Mouse (Mus musculus): ENCODE data around the gene Mfap2.

The Mfap2 gene

DNA sequence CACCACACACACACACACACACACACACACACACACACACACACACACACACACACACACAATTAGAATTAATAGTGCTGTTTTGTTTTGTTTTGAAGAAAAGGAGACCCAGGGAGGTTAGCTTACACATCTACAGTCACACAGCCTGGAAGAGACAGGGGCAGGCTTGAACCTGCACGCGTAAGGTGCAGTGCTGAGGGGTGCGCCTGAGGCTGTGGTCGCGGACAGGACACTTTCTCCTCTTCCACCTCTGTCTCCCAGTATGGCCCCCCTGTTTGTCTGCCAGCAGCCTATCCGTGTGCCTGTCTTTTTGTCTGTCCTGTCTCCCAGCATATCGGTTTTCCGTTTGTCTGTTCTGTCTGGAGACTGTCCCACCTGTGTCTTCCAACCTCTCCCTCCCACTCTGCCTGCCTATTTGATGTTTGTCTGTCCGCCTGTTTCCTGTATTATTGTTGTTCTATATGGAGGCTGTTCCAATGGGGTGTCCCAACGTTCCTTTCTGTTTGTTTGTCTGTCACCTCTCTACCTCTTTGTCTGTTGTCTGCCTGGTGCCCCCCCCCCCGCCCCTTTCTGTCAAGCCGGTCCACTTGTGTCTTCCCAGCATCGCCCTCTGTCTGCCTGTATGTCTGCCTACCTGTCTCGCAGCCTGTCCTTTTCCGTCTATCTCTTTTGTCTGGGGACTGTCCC lies 24.1 kb upstream of the Mfap2 start:
- in situ Hi-C loops (cut with MboI; ENCODE audit: low pct_unique_long_range_greater_than_20kb in 1 of 2, low sequenced_read_pairs in 2 of 2, unreplicated experiment in 1 of 2) = no loop called here

DNA sequence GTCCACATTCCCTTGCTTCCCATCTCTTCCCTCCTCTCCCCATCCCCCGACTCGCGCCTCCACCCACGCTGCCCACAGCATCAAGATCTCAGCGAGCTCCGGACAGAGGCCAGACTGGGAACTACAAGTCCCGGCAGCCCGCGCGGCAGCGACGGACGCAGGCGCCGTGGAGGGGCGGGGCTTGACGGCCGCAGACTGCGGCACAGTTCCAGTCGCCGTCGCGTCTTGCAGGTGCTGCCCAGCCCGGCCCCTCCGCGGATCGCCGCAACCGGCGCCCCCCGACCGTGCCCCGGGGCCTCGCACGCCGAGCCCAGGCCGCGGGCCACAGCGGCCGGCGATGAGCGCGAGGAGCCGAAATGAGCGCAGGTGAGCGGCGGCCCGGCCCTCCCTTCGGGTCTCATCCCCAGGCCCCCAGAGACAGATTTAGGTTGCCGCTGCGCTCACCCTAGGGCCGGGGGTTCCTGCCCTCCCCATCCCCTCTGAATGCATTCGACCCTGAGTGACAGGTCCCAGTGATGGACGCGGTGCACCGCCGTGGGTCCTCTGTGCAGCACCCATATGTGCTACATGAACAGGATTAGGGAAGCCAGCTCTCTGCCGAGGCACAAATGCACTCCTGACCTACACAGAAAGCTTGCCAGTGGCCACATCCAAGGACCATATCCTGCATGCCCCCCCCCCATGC lies 23.4 kb upstream of the Mfap2 start, which contains the start of gene Atp13a2:
Gene Atp13a2, plus strand, starts transcription at position 163 of the 685 bp plus-strand sequence.
- in situ Hi-C loops (cut with MboI; ENCODE audit: low pct_unique_long_range_greater_than_20kb in 1 of 2, low sequenced_read_pairs in 2 of 2, unreplicated experiment in 1 of 2) = no loop called here

DNA sequence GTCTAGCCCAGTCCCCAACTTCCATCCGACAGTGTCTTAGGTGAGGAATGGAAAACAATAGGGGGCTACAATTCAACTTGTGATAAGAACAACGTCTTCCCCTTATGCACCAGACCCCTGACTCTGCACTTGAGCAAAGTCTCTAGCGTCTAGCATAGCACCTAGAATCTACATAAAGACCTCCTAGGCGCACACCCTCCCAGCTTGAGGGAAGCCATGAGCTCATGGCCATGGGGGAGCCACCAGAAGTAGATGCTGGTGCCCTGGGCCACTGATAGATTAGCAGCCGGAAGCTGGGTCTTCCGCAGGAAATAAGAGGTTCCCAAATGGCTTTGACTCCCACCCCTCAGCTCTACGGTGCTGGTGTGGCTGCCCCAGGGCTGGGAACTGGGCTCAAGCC lies 22.7 kb upstream of the Mfap2 start:
- in situ Hi-C loops (cut with MboI; ENCODE audit: low pct_unique_long_range_greater_than_20kb in 1 of 2, low sequenced_read_pairs in 2 of 2, unreplicated experiment in 1 of 2) = no loop called here

DNA sequence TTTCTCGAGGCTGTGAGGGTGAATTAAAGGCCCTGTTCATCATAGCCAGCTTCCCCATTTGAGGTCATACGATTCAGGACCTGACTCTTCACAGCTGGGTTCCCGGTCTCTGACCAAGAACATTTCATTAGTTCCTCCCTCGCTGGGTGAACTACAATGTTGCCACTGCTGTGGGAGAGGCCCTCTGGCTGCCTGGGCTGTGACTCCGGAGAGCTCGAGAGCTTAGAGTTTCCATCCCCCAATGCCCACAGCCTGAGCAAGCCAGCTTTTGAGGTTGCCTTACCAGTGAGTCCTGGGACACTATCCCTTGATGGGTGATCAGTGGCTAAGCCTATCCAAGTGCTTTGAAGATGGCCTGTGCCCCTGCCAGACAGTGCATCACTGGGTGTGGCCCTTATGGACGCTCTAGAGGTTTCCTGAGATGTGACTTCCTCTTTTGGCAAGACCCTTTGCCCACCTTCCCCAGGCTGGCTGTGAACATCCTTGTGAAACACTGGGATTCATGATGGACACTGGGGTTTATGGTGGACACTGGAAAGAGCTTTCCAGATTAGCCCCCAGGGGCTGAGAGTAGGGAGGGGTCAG lies 21.4 kb upstream of the Mfap2 start:
- in situ Hi-C loops (cut with MboI; ENCODE audit: low pct_unique_long_range_greater_than_20kb in 1 of 2, low sequenced_read_pairs in 2 of 2, unreplicated experiment in 1 of 2) = no loop called here

DNA sequence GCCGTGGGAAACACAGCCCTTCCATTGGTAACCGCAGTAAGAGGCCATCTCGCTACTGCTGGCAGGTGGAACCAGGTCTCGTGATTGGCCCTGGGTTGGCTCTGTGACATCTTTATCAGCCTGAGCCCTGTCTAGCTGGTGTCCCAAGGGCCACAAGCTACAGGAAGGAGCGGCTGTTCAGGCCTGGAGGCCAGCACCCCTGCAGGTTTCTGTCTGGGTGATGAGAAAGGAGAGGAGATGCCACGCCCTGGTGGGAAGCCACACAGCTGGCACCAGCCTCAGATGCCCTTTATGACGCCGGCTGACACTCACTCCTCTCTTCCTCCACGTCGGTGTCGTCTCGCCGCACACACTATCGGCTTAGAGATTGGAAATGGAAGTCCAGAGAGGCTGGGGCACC lies 20.8 kb upstream of the Mfap2 start:
- in situ Hi-C loops (cut with MboI; ENCODE audit: low pct_unique_long_range_greater_than_20kb in 1 of 2, low sequenced_read_pairs in 2 of 2, unreplicated experiment in 1 of 2) = no loop called here

DNA sequence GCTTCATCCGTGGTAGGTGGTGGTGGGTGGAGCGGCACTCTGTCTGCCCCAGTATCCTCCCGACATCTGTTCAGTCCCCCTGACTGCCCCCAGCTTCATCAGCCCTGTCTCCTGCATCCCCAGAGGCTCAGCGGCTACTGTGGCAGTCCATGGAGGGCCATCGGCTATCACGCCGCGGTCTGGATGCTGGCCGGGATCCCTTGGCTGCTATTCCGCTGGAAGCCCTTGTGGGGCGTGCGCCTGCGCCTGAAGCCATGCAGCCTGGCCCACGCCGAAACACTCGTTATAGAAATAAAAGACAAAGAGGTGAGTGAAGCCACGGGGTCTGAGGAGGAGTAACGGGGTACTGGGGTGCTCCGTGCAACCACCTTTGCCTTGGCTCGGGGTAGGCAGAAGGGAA lies 18.0 kb upstream of the Mfap2 start:
- in situ Hi-C loops (cut with MboI; ENCODE audit: low pct_unique_long_range_greater_than_20kb in 1 of 2, low sequenced_read_pairs in 2 of 2, unreplicated experiment in 1 of 2) = no loop called here

DNA sequence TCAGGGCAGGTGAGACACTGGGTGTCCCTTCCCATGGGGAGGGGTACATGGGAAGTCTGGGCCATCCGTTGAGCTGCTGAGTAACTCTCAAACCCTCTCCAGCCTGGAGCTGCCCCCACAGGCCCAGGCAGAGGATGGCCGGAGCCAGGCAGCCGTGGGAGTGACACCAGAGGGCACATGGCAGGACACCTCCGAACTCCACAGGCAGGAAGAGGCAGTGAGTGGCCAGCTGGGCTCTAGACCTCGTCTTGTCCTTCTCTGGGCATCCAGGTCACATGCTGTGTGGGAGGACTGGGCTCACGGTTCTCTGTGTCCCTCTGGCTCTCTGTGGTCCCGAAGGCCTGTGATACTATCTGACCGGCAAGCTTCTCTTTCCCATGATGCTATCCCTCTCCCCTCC lies 16.4 kb upstream of the Mfap2 start:
- in situ Hi-C loops (cut with MboI; ENCODE audit: low pct_unique_long_range_greater_than_20kb in 1 of 2, low sequenced_read_pairs in 2 of 2, unreplicated experiment in 1 of 2) = no loop called here

DNA sequence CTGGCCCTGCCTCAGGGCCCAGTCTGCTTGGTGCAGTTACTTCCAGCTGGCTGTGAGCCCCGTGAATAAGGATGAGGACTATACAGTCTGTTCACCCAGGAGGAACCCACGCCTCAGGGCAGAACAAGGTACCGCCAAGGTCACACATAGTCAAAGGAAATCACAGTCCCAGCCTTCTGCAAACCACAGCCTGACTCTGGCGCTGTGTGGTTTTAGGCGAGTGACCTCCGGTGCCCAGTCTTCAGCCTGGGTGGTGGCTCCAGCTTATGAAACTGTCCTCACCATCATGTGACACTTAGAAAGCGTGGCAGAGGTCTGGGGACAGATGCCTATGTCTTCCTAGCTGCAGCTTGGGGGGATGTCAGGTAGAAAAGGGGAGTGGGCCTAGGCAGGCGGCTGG lies 14.4 kb upstream of the Mfap2 start:
- in situ Hi-C loops (cut with MboI; ENCODE audit: low pct_unique_long_range_greater_than_20kb in 1 of 2, low sequenced_read_pairs in 2 of 2, unreplicated experiment in 1 of 2) = no loop called here

DNA sequence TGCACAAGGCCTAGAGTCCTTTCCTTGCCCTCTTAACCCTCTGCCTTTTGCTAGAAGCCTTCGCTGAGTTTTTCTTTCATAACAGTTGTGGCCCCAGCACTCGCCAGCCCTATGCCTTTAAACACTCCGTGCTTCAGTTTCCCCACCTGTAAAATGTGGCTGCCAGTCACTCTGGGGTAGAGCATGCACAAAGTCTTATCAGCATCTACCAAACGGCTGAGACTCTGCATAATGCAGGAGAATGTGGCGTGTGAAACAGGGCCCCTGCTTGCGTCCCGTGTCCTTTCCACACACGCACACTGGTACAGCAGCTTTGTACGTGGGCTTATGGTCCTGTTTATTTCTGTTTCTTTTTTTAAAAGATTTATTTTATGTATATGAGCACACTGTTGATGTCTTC lies 13.4 kb upstream of the Mfap2 start:
- in situ Hi-C loops (cut with MboI; ENCODE audit: low pct_unique_long_range_greater_than_20kb in 1 of 2, low sequenced_read_pairs in 2 of 2, unreplicated experiment in 1 of 2) = no loop called here

DNA sequence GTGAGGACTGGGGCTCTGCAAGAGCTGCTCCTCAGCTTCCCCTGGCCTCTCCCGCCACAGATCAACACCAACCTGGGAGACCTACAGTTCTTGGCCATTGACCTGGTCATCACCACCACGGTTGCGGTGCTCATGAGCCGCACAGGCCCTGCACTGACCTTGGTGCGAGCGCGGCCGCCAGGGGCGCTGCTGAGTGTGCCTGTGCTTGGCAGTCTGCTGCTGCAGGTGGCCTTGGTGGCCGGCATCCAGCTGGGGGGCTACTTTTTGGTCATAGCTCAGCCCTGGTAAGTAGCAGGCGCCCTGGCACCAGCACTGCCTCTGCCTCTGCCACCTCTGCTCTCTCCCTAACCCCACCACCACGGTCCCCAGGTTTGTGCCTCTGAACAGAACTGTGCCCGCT lies 4.2 kb upstream of the Mfap2 start:
- in situ Hi-C loops (cut with MboI; ENCODE audit: low pct_unique_long_range_greater_than_20kb in 1 of 2, low sequenced_read_pairs in 2 of 2, unreplicated experiment in 1 of 2) = no loop called here

DNA sequence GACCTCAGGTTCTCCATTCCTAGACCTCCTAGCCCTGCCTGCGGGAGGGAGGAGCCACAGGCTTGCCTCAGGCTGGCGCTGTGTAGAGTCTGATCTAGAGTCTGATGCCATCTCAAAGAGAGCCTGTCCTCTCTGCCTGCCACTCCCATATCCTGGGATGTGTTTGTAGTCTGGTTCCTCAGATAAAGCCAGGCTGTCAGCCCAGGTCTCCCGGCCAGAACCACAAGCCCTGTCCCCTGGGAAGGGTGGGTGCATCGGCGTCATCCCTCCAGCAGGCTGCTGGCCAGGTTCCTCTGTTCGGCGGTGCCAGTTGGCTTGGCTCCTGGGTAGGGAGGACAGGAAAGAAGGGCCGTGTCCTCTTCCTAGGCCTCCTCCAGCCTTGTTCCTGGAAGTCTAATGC lies 2.2 kb upstream of the Mfap2 start:
- in situ Hi-C loops (cut with MboI; ENCODE audit: low pct_unique_long_range_greater_than_20kb in 1 of 2, low sequenced_read_pairs in 2 of 2, unreplicated experiment in 1 of 2) = no loop called here

DNA sequence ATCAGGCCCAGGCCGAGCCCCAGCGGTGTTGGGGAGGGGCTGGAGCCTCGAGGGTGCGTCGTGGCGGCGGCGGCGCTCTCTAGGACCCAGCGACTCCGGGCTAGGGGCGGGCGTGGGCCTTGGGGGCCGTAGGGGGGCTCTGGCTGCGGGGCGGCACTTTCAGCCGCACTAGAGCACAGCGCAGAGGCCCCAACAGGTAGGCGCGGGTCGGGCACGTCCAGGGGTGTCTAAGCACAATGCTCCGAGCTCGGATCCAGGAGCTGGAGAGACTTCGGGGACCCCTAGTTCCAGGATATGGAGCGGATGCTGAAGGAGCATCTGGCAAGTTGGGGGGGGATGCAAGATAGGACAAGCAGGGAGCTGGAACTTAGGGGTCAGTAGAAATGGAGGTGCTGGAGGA lies 308 bp downstream of the Mfap2 start:
- in situ Hi-C loops (cut with MboI; ENCODE audit: low pct_unique_long_range_greater_than_20kb in 1 of 2, low sequenced_read_pairs in 2 of 2, unreplicated experiment in 1 of 2) = no loop called here

DNA sequence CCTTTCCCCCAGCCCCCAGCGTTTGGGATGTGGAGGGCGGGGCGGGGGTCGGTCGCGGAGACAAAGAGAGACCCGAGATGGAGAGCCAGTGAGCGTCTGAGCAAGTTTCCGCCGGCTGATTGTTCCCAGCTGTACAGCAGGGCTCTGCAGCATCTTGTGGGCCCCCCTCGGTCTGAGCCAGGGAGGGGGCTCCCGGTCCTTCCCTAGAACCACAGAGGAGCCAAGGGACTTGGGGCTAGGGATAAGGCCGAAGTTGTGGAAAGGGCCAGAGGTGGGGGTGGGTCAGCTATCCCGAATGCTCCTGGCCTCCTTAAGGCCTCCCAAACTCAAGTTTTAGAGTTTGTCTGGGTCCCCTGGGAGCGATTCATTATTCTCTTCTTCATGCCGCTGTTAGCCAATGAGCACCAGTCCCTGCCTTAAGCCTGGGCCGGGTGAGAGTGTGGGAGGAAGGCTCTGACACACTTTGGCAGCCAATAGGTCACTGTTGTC lies 767 bp downstream of the Mfap2 start:
- in situ Hi-C loops (cut with MboI; ENCODE audit: low pct_unique_long_range_greater_than_20kb in 1 of 2, low sequenced_read_pairs in 2 of 2, unreplicated experiment in 1 of 2) = no loop called here

DNA sequence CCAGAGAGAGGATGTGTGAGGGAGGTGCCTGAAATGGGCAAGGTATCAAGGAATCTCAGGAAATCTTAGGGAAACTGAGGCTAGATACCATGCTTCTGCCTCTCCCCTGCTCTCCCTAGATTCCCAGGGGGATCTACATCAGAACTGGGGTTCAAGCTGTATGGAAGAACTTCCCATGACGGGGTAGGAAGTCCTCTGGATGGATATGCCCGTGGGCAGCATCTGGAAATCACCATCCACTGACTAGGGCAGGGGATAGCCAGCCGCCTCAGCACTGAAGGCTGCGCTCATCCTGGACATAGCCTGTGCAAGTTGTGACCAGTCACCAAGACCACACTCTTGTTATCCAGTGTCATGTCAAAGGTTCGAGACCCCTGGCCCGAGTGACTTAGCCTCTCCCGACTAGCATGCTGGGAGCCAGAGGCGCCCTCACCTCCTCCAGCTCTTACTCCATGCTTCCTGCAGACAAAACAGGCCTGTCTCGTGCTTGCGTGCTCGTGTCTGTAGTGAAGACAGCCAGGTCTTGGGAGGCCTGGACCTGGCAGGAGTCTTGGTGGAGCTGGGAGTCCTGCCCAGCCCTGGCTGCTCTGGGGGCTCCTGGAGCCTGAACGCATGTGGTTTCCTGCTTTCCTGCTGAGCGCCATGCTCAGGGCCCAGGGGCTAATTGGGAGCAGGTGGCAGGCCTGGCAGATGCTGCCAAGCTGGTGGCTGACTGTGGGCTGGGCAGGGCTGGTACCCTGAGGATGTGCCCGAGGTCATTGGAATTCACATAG lies 1.5 kb downstream of the Mfap2 start:
- in situ Hi-C loops (cut with MboI; ENCODE audit: low pct_unique_long_range_greater_than_20kb in 1 of 2, low sequenced_read_pairs in 2 of 2, unreplicated experiment in 1 of 2) = no loop called here

DNA sequence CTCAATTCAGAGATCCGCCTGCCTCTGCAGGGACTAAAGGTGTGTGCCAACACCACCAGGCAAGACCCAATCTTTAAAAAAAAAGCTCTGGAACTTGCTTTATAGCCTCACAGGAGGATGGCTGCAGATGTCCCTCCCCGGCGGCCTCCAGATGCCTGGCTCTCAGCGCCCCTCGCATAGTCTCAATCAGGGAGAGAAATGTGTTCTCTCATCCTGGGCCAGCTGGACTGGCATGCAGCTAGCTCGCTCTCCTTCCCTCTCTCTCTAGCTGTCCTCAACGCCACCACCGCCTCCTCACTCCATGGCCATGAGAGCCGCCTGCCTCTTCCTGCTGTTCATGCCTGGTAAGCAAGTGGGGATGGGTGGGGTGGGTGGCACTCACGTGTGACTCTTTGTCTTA lies 2.3 kb downstream of the Mfap2 start:
- in situ Hi-C loops (cut with MboI; ENCODE audit: low pct_unique_long_range_greater_than_20kb in 1 of 2, low sequenced_read_pairs in 2 of 2, unreplicated experiment in 1 of 2) = no loop called here

DNA sequence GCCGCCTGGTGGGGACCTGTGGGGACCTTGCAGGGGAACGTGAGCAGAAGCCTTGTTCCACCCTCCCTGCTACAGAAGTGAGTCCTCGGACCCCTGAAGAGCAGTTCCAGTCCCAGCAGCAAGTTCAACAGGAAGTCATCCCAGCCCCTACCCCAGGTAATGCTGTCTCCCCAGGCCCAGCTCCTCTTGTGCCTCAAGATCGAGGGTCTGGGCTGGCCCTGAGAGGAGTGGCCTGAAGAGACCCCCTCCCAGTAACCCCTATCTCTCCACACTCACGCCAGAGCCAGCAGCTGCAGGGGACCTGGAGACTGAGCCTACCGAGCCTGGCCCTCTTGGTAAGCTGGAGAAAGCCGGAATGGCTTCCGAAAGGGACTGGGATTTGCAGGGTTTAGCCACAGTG lies 3.9 kb downstream of the Mfap2 start:
- in situ Hi-C loops (cut with MboI; ENCODE audit: low pct_unique_long_range_greater_than_20kb in 1 of 2, low sequenced_read_pairs in 2 of 2, unreplicated experiment in 1 of 2) = no loop called here

DNA sequence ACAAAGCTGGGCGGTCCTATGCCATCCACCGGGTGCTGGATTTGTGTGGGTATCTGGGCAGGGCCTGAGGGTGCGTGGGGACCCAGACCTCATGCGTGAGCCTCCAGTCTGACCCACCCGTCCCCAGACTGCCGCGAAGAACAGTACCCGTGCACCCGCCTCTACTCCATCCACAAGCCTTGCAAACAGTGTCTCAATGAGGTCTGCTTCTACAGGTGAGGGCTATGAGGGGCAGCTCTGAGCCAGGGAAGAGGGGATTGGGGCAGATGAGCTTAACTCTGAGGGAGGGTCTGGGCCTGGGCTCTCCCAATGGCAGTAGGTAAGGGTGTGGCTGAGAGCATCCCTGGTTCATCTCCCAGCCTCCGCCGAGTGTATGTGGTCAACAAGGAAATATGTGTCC lies 4.6 kb downstream of the Mfap2 start:
- in situ Hi-C loops (cut with MboI; ENCODE audit: low pct_unique_long_range_greater_than_20kb in 1 of 2, low sequenced_read_pairs in 2 of 2, unreplicated experiment in 1 of 2) = no loop called here

DNA sequence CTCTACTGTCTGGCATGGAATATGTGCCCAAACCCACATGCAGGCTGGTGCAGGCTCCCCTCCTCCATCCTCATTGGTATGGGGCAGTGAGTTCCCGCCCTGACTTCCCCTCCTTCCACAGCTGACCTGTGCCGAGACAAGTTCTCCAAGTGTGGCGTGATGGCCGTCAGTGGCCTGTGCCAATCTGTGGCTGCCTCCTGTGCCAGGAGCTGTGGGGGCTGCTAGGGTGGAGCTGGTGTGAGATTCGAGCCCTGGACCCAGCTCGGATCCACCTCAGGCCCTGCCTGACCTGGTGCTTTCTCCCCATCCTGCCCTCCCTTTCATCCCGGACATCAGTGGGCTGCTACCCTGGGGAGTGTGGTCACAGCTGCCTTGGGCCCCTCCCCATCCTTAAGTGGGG lies 5.1 kb downstream of the Mfap2 start:
- in situ Hi-C loops (cut with MboI; ENCODE audit: low pct_unique_long_range_greater_than_20kb in 1 of 2, low sequenced_read_pairs in 2 of 2, unreplicated experiment in 1 of 2) = no loop called here

DNA sequence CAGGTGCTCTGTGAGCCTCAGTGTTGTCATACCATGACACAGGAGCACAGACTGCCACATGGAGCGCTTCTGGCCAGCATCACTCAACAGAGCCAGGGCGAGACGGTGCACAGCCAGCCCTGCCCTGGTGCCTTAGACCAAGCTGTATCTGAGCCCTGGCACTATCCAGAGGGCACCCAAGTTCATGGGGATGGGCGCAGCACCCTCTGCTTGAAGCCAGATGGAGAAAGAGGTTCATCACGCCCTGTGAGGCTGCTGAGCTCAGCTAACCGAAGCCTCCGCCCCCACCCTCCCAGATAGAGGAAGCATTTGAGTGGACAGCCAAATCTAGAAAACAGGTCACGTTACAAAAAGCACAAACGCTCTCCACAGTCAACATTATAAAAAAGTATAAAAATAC lies 6.1 kb downstream of the Mfap2 start:
- in situ Hi-C loops (cut with MboI; ENCODE audit: low pct_unique_long_range_greater_than_20kb in 1 of 2, low sequenced_read_pairs in 2 of 2, unreplicated experiment in 1 of 2) = no loop called here

All from mouse embryonic stem cell (cell line).